ENCODE assay signal across 8 mouse cellular contexts in the genomic region with DNA sequence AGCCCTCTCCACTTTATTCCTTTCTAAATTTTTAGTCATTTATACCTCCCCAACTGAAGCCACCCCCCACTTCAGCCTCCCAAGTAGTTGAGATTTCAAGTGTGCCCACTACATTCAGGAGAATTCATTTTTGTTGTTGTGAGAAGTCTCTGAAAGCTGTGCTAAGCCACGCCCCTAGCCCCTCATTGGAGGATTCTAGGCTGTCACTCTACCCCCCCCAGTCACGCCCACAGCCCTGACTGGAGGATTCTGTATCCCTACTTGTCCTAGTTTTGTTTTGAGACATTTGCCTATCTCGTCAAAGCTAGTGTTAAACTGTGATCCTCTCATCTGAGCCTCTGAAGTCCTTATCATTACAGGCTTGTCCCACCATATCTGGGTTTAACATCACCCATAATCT. TPM values are rescaled to one million over a fixed set of nuclear protein-coding genes. Genes with fewer than 3 reads are reported as not detected.
A peak's percentile ranks its signal among the peaks of the same experiment; 100 is the strongest.
DNase-seq lines count a peak whose midpoint lies in the region; ATAC-seq and TF ChIP-seq lines count a peak whose summit lies in the region.

No protein-coding gene starts in this region.

- ATAC-seq in intestine, postnatal 0 days, result no peak
- no peak for ATAC-seq in lung, embryonic 15.5 days (ENCODE audit: borderline replicate concordance, extremely low read depth, low FRiP score, low TSS enrichment)

- 0 out of 2 replicates have a peak, but pooled peaks cover 5% of the 10 kb centered on the region for H3K4me1 ChIP-seq in intestine, postnatal 0 days (replicated peaks; ENCODE audit: control insufficient read depth, insufficient read depth, low read length)
- peaks cover 14% of the 10 kb centered on the region for H3K4me1 ChIP-seq in lung, embryonic 15.5 days

- no peak overlapping the region for H3K9ac ChIP-seq in intestine, postnatal 0 days (ENCODE audit: low read depth, low read length)
- H3K9ac ChIP-seq in lung, embryonic 15.5 days, result no peak overlapping the region

- no peaks in the 10 kb centered on the region for H3K27me3 ChIP-seq in intestine, postnatal 0 days (replicated peaks; ENCODE audit: control insufficient read depth, insufficient read depth, low read length)
- H3K27me3 ChIP-seq in lung, embryonic 15.5 days, result no peaks in the 10 kb centered on the region

- 20% methylated on average over 3 of the region's 3 CpGs for WGBS in intestine, postnatal 0 days
- WGBS in lung, embryonic 15.5 days, result 18% methylated on average over 3 of the region's 3 CpGs

- no peaks in the 10 kb centered on the region for H3K9me3 ChIP-seq in intestine, postnatal 0 days (ENCODE audit: control insufficient read depth)
- no peaks in the 10 kb centered on the region for H3K9me3 ChIP-seq in lung, embryonic 15.5 days

- no peak overlapping the region for H3K27ac ChIP-seq in intestine, postnatal 0 days (ENCODE audit: low read depth, low read length)
- no peak overlapping the region for H3K27ac ChIP-seq in lung, embryonic 15.5 days

- H3K4me3 ChIP-seq in intestine, postnatal 0 days (ENCODE audit: low read depth, low read length), result no peak overlapping the region
- no peak overlapping the region for H3K4me3 ChIP-seq in lung, embryonic 15.5 days

- H3K36me3 ChIP-seq in intestine, postnatal 0 days (ENCODE audit: control insufficient read depth, insufficient read depth), result no peaks in the 10 kb centered on the region
- H3K36me3 ChIP-seq in lung, embryonic 15.5 days, result no peaks in the 10 kb centered on the region; the same call in 1 of the 2 replicates

- 0 out of 2 replicates have a peak overlapping the region, but pooled peaks have one; percentile 7 for H3K4me2 ChIP-seq in intestine, postnatal 0 days (replicated peaks; ENCODE audit: low read depth)
- peak overlapping the region; percentile 28 for H3K4me2 ChIP-seq in lung, embryonic 15.5 days

- no peak for TF ChIP-seq CTCF in intestine, postnatal 0 days (IDR thresholded peaks at IDR 0.05; ENCODE audit: low read depth)

- peak; percentile 13 for DNase-seq in cerebellum, adult 8-10 months
- DNase-seq in cerebellum, postnatal 4 days (ENCODE audit: low spot score in 2 of 2), result no peak
- DNase-seq in retina, adult 2 months (ENCODE audit: low read depth, low spot score), result peak; percentile 80
- DNase-seq in retina, embryonic 14.5 days (ENCODE audit: low spot score), result no peak
- no peak for DNase-seq in B cell, adult 2 months
- no peak for DNase-seq in spleen, adult 12 weeks (ENCODE audit: low spot score)

RNA-seq across cellular contexts. Expression of a gene that starts 2.7 kb away (rescaled TPM):
- polyA plus RNA-seq in intestine, postnatal 0 days (2015; fragmentation: Nextera tagmentation; extraction: Ambion mirVana), result 4.1 and 4.9 TPM in 2 replicates
- 28.2 and 30.7 TPM in 2 replicates for polyA plus RNA-seq in lung, embryonic 15.5 days (2015; fragmentation: Nextera tagmentation; extraction: Ambion mirVana)

RNA-seq across cellular contexts. Expression of a gene that starts 3.8 kb away (rescaled TPM):
- polyA plus RNA-seq in intestine, postnatal 0 days (2015; fragmentation: Nextera tagmentation; extraction: Ambion mirVana), result 66.8 and 68.6 TPM in 2 replicates
- polyA plus RNA-seq in lung, embryonic 15.5 days (2015; fragmentation: Nextera tagmentation; extraction: Ambion mirVana), result 109 and 112 TPM in 2 replicates

RNA-seq across cellular contexts. Expression of a gene that starts 11.1 kb away (rescaled TPM):
- polyA plus RNA-seq in intestine, postnatal 0 days (2015; fragmentation: Nextera tagmentation; extraction: Ambion mirVana), result 58.3 and 58.5 TPM in 2 replicates
- polyA plus RNA-seq in lung, embryonic 15.5 days (2015; fragmentation: Nextera tagmentation; extraction: Ambion mirVana), result 76.6 and 80.4 TPM in 2 replicates

RNA-seq across cellular contexts. Expression of a gene that starts 12.9 kb away (rescaled TPM):
- polyA plus RNA-seq in intestine, postnatal 0 days (2015; fragmentation: Nextera tagmentation; extraction: Ambion mirVana), result 2.8 and 4.4 TPM in 2 replicates
- polyA plus RNA-seq in lung, embryonic 15.5 days (2015; fragmentation: Nextera tagmentation; extraction: Ambion mirVana), result 42.6 and 46.7 TPM in 2 replicates

RNA-seq across cellular contexts. Expression of a gene that starts 21.8 kb away (rescaled TPM):
- polyA plus RNA-seq in intestine, postnatal 0 days (2015; fragmentation: Nextera tagmentation; extraction: Ambion mirVana), result 20.0 and 20.5 TPM in 2 replicates
- polyA plus RNA-seq in lung, embryonic 15.5 days (2015; fragmentation: Nextera tagmentation; extraction: Ambion mirVana), result 7.0 and 7.2 TPM in 2 replicates

Comparison
In these comparisons a context has a peak if more than half of its experiments do, and no peak if none do; other contexts are left out.
1. DNase-seq: peak in cerebellum, adult 8-10 months (single experiment) and retina, adult 2 months (single experiment); none in cerebellum, postnatal 4 days (0 of 2), retina, embryonic 14.5 days (single experiment), B cell, adult 2 months (0 of 2) and spleen, adult 12 weeks (single experiment).